Mouse (Mus musculus) midbrain, embryonic 12.5 days (tissue): Measurements from ENCODE around the gene Mfap1b. TPM values are rescaled to one million over a fixed set of nuclear protein-coding genes. Genes with fewer than 3 reads are reported as not detected.

ENCODE experiments used
- ATAC-seq: fragments of 200-750 bp; cut with Nextera tagmentation; 2 replicates; pipeline ENCODE4 v1.8.0; 2017; ENCODE audit warnings: low read depth, moderate TSS enrichment, moderate library complexity; ENCODE audit not compliant: low FRiP score
- H3K27ac ChIP-seq: fragments of 300-500 bp; sonication (generic); replicated peaks from 2 replicates; pipeline ENCODE4 v1.5.1; 2016; ENCODE audit warnings: mild to moderate bottlenecking
- H3K27me3 ChIP-seq: fragments of 300-500 bp; sonication (generic); 2 replicates; pipeline ENCODE4 v1.6.1; 2016; ENCODE audit warnings: mild to moderate bottlenecking
- H3K36me3 ChIP-seq: fragments of 300-500 bp; sonication (generic); 2 replicates; pipeline ENCODE4 v1.6.1; 2016
- H3K4me1 ChIP-seq: fragments of 300-500 bp; sonication (generic); 2 replicates; pipeline ENCODE4 v1.6.1; 2016
- H3K4me2 ChIP-seq: fragments of 300-500 bp; sonication (generic); replicated peaks from 2 replicates; pipeline ENCODE4 v1.6.1; 2016; ENCODE audit warnings: mild to moderate bottlenecking, moderate library complexity
- H3K4me3 ChIP-seq: fragments of 300-500 bp; sonication (generic); 2 replicates; pipeline ENCODE4 v1.5.1; 2016; ENCODE audit warnings: mild to moderate bottlenecking
- H3K9ac ChIP-seq: fragments of 300-500 bp; sonication (generic); replicated peaks from 2 replicates; pipeline ENCODE4 v1.6.1; 2016; ENCODE audit warnings: mild to moderate bottlenecking, moderate library complexity
- H3K9me3 ChIP-seq: fragments of 300-500 bp; sonication (generic); 2 replicates; pipeline ENCODE4 v1.6.1; 2016; ENCODE audit warnings: mild to moderate bottlenecking
- WGBS: fragments of 180-500 bp; shearing (Covaris S2); methylation state at CpG from one replicate; pipeline ENCODE4 v1.1.7; 2016; 5-methylcytosine and 5-hydroxymethylcytosine counted together
- microRNA-seq: library from miRNA; unstranded; fragments of <30 nt; microRNA quantifications from one replicate; pipeline ENCODE4, GENCODE M21; 2017
- polyA plus RNA-seq: library from polyadenylated mRNA; unstranded; fragments of >200 nt; fragmentation: Nextera tagmentation; extraction: Ambion mirVana; gene quantifications from 2 replicates; pipeline ENCODE4 v1.2.1, GENCODE M21; 2016

Gene Mfap1b
- polyA plus RNA-seq, 1 experiment from 2014 or later = 66.4 TPM

DNA sequence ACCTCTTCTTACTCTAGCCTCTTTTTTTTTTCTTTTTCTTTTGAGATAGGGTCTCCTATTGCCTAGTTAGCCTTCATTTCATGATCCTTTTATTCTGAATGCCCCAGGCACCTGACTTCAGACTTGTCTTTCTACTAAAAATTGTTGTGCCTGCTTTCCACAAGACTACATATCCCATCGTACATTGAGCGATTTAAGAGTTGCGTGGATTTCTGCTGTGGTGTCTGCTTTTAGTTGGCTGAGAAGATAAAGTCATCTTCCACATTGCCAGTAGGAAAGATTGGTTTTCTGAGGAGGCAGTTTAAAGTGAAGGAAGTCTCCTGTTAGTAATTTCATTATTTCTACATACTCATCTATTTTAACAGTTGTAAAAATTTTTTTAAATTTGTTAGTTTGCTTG is 58.3 kb downstream of the Mfap1b start:
- H3K9ac ChIP-seq = peak overlapping the region; percentile 89; the same call in 1 of the 2 replicates
- H3K9me3 ChIP-seq = no peaks in the 10 kb centered on the region
- H3K27me3 ChIP-seq = no peaks in the 10 kb centered on the region
- H3K4me2 ChIP-seq = peak overlapping the region; percentile 65
- peaks cover 22% of the 10 kb centered on the region for H3K36me3 ChIP-seq
- no peak overlapping the region for H3K27ac ChIP-seq
- H3K4me1 ChIP-seq = peaks cover 18% of the 10 kb centered on the region
- peak overlapping the region; percentile 74 for H3K4me3 ChIP-seq
- 85% methylated on average over 3 of the region's 3 CpGs for WGBS
- ATAC-seq = no peak

DNA sequence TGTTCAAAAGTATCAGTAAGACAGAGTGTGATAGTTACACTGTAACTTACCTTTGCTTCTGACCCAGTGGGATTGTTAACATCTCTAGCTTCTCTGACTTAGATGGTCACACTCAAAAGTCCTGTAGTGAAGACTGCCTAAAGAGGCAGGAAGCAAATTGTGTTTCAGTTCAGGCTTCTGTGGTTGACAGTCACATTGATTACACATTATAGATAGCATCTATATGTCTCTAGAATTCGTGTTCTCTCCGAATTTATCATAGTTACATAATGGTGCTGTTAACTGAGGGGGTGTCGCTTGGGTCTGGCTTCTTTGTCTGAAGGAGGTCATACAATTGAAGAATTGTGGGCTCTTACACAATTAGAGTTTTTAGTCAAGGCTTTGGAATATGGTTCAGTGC is 58.8 kb downstream of the Mfap1b start:
- H3K4me2 ChIP-seq = peak overlapping the region; percentile 65
- ATAC-seq = no peak
- no peak overlapping the region for H3K27ac ChIP-seq
- no peaks in the 10 kb centered on the region for H3K9me3 ChIP-seq
- peak overlapping the region; percentile 89 for H3K9ac ChIP-seq
- H3K4me1 ChIP-seq = peaks cover 18% of the 10 kb centered on the region
- H3K36me3 ChIP-seq = peaks cover 19% of the 10 kb centered on the region
- 70% methylated on average over 3 of the region's 3 CpGs for WGBS
- H3K4me3 ChIP-seq = peak overlapping the region; percentile 74
- no peaks in the 10 kb centered on the region for H3K27me3 ChIP-seq

DNA sequence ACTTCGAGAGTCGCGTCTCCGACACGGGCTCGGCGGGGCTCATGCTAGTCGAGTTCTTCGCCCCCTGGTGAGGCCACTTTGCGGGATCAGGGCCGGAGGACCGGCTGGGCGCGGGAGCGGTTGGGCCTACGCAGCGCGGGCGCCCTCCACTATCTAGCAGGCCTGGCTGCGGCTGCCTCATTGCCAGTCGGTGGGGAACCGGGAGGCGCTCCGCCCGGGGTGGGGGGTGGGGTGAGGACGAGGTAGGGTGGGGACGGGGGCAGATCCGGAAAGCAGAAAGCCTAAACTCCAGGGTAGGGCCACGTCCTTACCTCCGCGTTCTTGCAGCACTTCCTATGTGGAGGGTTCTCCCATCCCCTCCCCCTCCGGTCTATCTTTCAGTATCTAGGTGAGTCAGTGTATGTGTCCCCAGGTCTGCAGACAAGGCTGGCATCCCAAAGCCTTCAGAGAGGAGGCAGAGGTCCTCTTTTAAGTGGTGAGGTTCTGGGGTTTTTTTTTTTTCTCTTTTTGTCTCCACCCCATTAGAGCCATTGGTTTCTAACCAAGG is 59.7 kb downstream of the Mfap1b start:
- peak overlapping the region; percentile 65 for H3K4me2 ChIP-seq
- ATAC-seq = peak; percentile 48
- H3K9ac ChIP-seq = peak overlapping the region; percentile 89
- H3K9me3 ChIP-seq = no peaks in the 10 kb centered on the region
- peak overlapping the region; percentile 92 for H3K27ac ChIP-seq
- H3K4me1 ChIP-seq = peaks cover 18% of the 10 kb centered on the region
- H3K4me3 ChIP-seq = peak overlapping the region; percentile 74
- H3K36me3 ChIP-seq = peaks cover 19% of the 10 kb centered on the region
- no peaks in the 10 kb centered on the region for H3K27me3 ChIP-seq
- 0% methylated on average over 32 of the region's 32 CpGs for WGBS

DNA sequence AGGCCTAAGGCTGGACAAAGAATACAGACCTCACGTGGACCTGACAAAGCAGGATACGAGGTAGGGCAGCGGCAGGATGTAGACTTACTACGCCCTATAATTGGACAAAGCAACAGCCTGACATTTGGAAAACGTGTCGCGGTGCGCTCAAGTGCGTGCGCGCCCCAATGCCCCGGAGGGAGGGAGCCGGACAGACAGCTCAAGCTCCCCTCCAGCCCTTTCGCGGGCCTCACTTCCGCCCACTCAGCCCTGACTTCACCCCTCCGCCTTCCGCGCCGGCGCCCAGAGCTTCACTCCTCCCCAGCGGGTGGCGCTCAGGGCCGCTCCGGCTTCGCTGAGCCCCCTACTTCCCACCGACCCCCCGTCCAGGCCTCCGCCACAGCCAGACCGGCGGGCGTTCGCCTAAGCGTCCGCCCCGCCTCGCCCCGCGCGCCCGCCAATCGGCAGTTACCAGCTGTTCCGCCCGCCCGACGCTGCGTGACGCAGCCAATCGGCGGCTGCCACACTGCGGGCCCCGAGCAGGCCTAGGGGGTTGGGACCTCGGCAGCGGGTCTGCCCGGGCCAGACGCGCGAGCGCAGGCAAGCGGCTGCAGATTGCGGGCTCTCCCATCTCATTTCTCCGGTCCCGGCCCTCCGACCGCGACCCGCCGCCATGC is 60.4 kb downstream of the Mfap1b start, which contains the start of the genes Pdia3 and Catsper2:
TSS of gene Pdia3 (plus strand) at position 389 of the 656 bp plus-strand sequence.
TSS of gene Catsper2 (minus strand) at position 406 of the 656 bp plus-strand sequence.
- H3K27ac ChIP-seq = peak within 1 kb of the TSS; percentile 92
- ATAC-seq = peak; percentile 99
- H3K4me3 ChIP-seq = peak within 1 kb of the TSS; percentile 74
- no peaks in the 10 kb centered on the region for H3K9me3 ChIP-seq
- peak within 1 kb of the TSS; percentile 89 for H3K9ac ChIP-seq
- peaks cover 18% of the 10 kb centered on the region for H3K4me1 ChIP-seq
- peaks cover 12% of the 10 kb centered on the region for H3K36me3 ChIP-seq
- no peaks in the 10 kb centered on the region for H3K27me3 ChIP-seq
- 1% methylated on average over 66 of the region's 68 CpGs for WGBS
- H3K4me2 ChIP-seq = peak within 1 kb of the TSS; percentile 65

DNA sequence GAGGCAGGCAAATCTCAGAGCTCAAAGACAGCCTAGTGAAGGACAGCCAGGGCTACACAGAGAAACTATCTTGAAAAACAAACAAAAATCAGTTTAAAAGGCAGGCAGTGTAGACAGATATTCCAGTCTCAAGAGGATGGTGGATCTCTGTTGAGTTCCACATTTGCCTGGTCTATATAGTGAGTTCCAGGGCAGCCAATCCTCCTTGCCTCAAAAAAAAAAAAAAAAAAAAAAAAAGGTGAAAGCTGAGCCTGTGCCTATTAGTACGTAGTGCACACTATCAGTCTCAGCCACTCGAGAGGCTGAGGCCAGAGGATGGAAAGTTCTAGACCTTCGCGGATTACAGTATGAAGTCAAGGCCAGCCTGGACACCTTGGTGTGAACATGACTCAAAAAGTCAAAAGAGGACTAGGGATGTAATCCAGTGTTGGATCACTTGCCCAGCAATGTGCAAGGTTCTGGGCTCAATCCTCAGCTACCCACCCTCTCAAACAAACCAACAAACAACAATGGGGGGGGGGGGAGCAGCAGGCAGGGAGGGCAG is 61.0 kb downstream of the Mfap1b start:
- H3K4me2 ChIP-seq = peak overlapping the region; percentile 53
- 23% methylated on average over 4 of the region's 4 CpGs for WGBS
- peak overlapping the region; percentile 74 for H3K4me3 ChIP-seq
- H3K27me3 ChIP-seq = no peaks in the 10 kb centered on the region
- peaks cover 18% of the 10 kb centered on the region for H3K4me1 ChIP-seq
- H3K9me3 ChIP-seq = no peaks in the 10 kb centered on the region; the same call in 1 of the 2 replicates
- H3K27ac ChIP-seq = peak overlapping the region; percentile 92
- H3K36me3 ChIP-seq = peaks cover 6% of the 10 kb centered on the region; the same call in 1 of the 2 replicates
- ATAC-seq = no peak
- peak overlapping the region; percentile 89 for H3K9ac ChIP-seq

Small RNAs within 50 kb of the gene (microRNA-seq; reads per million reads assigned to microRNA genes)
- not detected for gene Gm22953

Other genes starting within 250 kb of the Mfap1b start
- gene Trp53bp1, start 202.7 kb downstream of the Mfap1b start, polyA plus RNA-seq = 230 and 245 TPM in 2 replicates
- gene Map1a, start 184.5 kb downstream of the Mfap1b start, polyA plus RNA-seq = 14.7 and 16.8 TPM in 2 replicates
- 13.2 and 15.1 TPM in 2 replicates for gene Ppip5k1, start 118.7 kb downstream of the Mfap1b start, polyA plus RNA-seq
- 6.4 and 7.2 TPM in 2 replicates for gene Ckmt1, start 116.4 kb downstream of the Mfap1b start, polyA plus RNA-seq
- gene Strc, start 86.9 kb downstream of the Mfap1b start, polyA plus RNA-seq = not detected in 2 replicates
- gene Pdia3, start 60.3 kb downstream of the Mfap1b start, polyA plus RNA-seq = 457 and 459 TPM in 2 replicates
- 3.0 and 3.3 TPM in 2 replicates for gene Catsper2, start 60.3 kb downstream of the Mfap1b start, polyA plus RNA-seq
- 1.7 and 2.3 TPM in 2 replicates for gene Ell3, start 29.8 kb downstream of the Mfap1b start, polyA plus RNA-seq
- 456 and 461 TPM in 2 replicates for gene Serf2, start 24.9 kb downstream of the Mfap1b start, polyA plus RNA-seq
- gene Hypk, start 20.8 kb downstream of the Mfap1b start, polyA plus RNA-seq = 108 and 127 TPM in 2 replicates
- 0.85 and 1.2 TPM in 2 replicates for gene Serinc4, start 17.3 kb downstream of the Mfap1b start, polyA plus RNA-seq
- 31.9 and 34.8 TPM in 2 replicates for gene Mfap1a, start 32.6 kb upstream of the Mfap1b start, polyA plus RNA-seq
- 11.0 TPM in 2 replicates for gene Wdr76, start 32.7 kb upstream of the Mfap1b start, polyA plus RNA-seq